8 mouse cellular contexts compared by ENCODE assay signal in genomic region chr6:144361267-144362038, GRCm38 (mm10).
DNase-seq lines count a peak whose midpoint lies in the region; ATAC-seq and TF ChIP-seq lines count a peak whose summit lies in the region.

No protein-coding gene starts in this region.

- no peaks in the 10 kb centered on the region for H3K36me3 ChIP-seq in heart, embryonic 10.5 days
- no peaks in the 10 kb centered on the region for H3K36me3 ChIP-seq in liver, embryonic 11.5 days (ENCODE audit: control insufficient read depth, insufficient read depth, low read length)
- no peaks in the 10 kb centered on the region for H3K36me3 ChIP-seq in liver, embryonic 14.5 days (replicated peaks; ENCODE audit: control insufficient read depth, insufficient read depth, low read depth)

- 0 out of 2 replicates have a peak, but pooled peaks have one; percentile 49 for ATAC-seq in liver, embryonic 11.5 days (replicated peaks; ENCODE audit: low FRiP score)
- ATAC-seq in liver, embryonic 14.5 days (ENCODE audit: insufficient read depth), result peak; percentile 35; the same call in 1 of the 2 replicates

- no peak for TF ChIP-seq EP300 in liver, embryonic 14.5 days (IDR thresholded peaks at IDR 0.05; ENCODE audit: low read depth)

- no peak for DNase-seq in heart, embryonic 10.5 days (ENCODE audit: low spot score)
- no peak for DNase-seq in heart, postnatal 10 days
- no peak for DNase-seq in liver, embryonic 11.5 days (ENCODE audit: low spot score)
- DNase-seq in liver, result no peak
- peak; percentile 57 for DNase-seq in embryo, embryonic 10.5 days (ENCODE audit: low spot score)
- DNase-seq in liver, embryonic 14.5 days (ENCODE audit: low read depth in 3 of 3, low spot score in 3 of 3), result no peak
- no peak for DNase-seq in right cerebral cortex, adult 2 months (ENCODE audit: low spot score in 2 of 2)
- no peak for DNase-seq in B cell, adult 2 months

- no peaks in the 10 kb centered on the region for H3K9me3 ChIP-seq in heart, embryonic 10.5 days
- H3K9me3 ChIP-seq in liver, embryonic 11.5 days (ENCODE audit: control insufficient read depth, low read length), result no peaks in the 10 kb centered on the region
- H3K9me3 ChIP-seq in liver, embryonic 14.5 days (ENCODE audit: control insufficient read depth, low read length), result no peaks in the 10 kb centered on the region

- 0 out of 2 replicates have a peak overlapping the region, but pooled peaks have one; percentile 2 for H3K27ac ChIP-seq in heart, embryonic 10.5 days
- no peak overlapping the region for H3K27ac ChIP-seq in liver, embryonic 11.5 days (ENCODE audit: low read depth, low read length)
- no peak overlapping the region for H3K27ac ChIP-seq in liver, embryonic 14.5 days

- H3K4me1 ChIP-seq in heart, embryonic 10.5 days, result peaks cover 10% of the 10 kb centered on the region; the same call in 1 of the 2 replicates
- no peaks in the 10 kb centered on the region; the same call in 1 of the 2 replicates for H3K4me1 ChIP-seq in liver, embryonic 11.5 days (replicated peaks; ENCODE audit: control insufficient read depth, insufficient read depth, low read length)
- H3K4me1 ChIP-seq in liver, embryonic 14.5 days (replicated peaks; ENCODE audit: control insufficient read depth in 2 of 2, insufficient read depth in 2 of 2, low read length in 1 of 2), result no peaks in the 10 kb centered on the region; a peak in 1 of 4 replicates

- H3K4me2 ChIP-seq in liver, embryonic 11.5 days, result no peak overlapping the region
- H3K4me2 ChIP-seq in liver, embryonic 14.5 days (ENCODE audit: low read depth), result no peak overlapping the region

- no peak overlapping the region for H3K9ac ChIP-seq in liver, embryonic 11.5 days (ENCODE audit: low read depth, low read length)
- H3K9ac ChIP-seq in liver, embryonic 14.5 days (replicated peaks), result no peak overlapping the region

- no peak for TF ChIP-seq CTCF in liver, embryonic 14.5 days (IDR thresholded peaks at IDR 0.05; ENCODE audit: low read depth)

- intact Hi-C loops in heart, postnatal 10 days (cut with DNase I), result no loop called here

- 0 out of 2 replicates have a peak overlapping the region, but pooled peaks have one; percentile 5 for H3K4me3 ChIP-seq in heart, embryonic 10.5 days
- no peak overlapping the region for H3K4me3 ChIP-seq in liver, embryonic 11.5 days (ENCODE audit: low read depth, low read length)
- H3K4me3 ChIP-seq in liver, embryonic 14.5 days (ENCODE audit: insufficient read depth in 1 of 2, low read depth in 2 of 2, low read length in 2 of 2), result no peak overlapping the region

- H3K27me3 ChIP-seq in heart, embryonic 10.5 days (ENCODE audit: insufficient read depth, poor library complexity, severe bottlenecking), result no peaks in the 10 kb centered on the region
- H3K27me3 ChIP-seq in liver, embryonic 11.5 days (replicated peaks; ENCODE audit: control insufficient read depth, insufficient read depth, low read length), result no peaks in the 10 kb centered on the region
- H3K27me3 ChIP-seq in liver, embryonic 14.5 days (ENCODE audit: control insufficient read depth, insufficient read depth, low read length), result no peaks in the 10 kb centered on the region

- 12% methylated on average over 5 of the region's 5 CpGs for WGBS in heart, embryonic 10.5 days
- WGBS in liver, embryonic 11.5 days, result 20% methylated on average over 5 of the region's 5 CpGs
- WGBS in liver, embryonic 14.5 days (ENCODE audit: insufficient replicate concordance), result 26% methylated on average over 5 of the region's 5 CpGs
